Mouse (Mus musculus) lung, adult 2 months (tissue): ENCODE results near the gene Scaper. TPM values are rescaled to one million over a fixed set of nuclear protein-coding genes. Genes with fewer than 3 reads are reported as not detected.
A peak's percentile ranks its signal among the peaks of the same experiment; 100 is the strongest.

Experiments used
- DNase-seq: peaks from one replicate; pipeline ENCODE4 v3.0.0; 2022
- H3K4me1 ChIP-seq: fragments of 200-500 bp; 2 replicates; pipeline ENCODE4 v1.6.1; 2011; ENCODE audit warnings: low read length; ENCODE audit not compliant: control insufficient read depth, insufficient read depth
- H3K4me3 ChIP-seq: fragments of 200-500 bp; replicated peaks from 2 replicates; pipeline ENCODE3; 2011; ENCODE audit warnings: low read depth, mild to moderate bottlenecking, control low read depth, low read length; ENCODE audit errors: extremely low read depth
- CTCF ChIP-seq: fragments of 200-500 bp; IDR thresholded peaks from 2 replicates; pipeline ENCODE4 v1.5.1; 2011; ENCODE audit warnings: mild to moderate bottlenecking, low read length, control low read depth; ENCODE audit not compliant: insufficient read depth
- POLR2A ChIP-seq: fragments of 200-500 bp; IDR thresholded peaks from 2 replicates; pipeline ENCODE4 v1.6.1; 2011; ENCODE audit warnings: low read depth, mild to moderate bottlenecking, control low read depth, low read length, borderline replicate concordance; ENCODE audit errors: extremely low read depth
- WGBS: fragments of 180-500 bp; shearing (Covaris S2); methylation state at CpG from one replicate; pipeline ENCODE4 v1.1.7; 2018; 5-methylcytosine and 5-hydroxymethylcytosine counted together
- polyA plus RNA-seq: library from polyadenylated mRNA; depleted of rRNA; stranded (reverse); fragments of >200 nt; gene quantifications from 2 replicates; pipeline ENCODE4 v1.2.3, GENCODE M21; 2012

The Scaper gene
- polyA plus RNA-seq, 1 experiment, result 5.9 TPM

DNA sequence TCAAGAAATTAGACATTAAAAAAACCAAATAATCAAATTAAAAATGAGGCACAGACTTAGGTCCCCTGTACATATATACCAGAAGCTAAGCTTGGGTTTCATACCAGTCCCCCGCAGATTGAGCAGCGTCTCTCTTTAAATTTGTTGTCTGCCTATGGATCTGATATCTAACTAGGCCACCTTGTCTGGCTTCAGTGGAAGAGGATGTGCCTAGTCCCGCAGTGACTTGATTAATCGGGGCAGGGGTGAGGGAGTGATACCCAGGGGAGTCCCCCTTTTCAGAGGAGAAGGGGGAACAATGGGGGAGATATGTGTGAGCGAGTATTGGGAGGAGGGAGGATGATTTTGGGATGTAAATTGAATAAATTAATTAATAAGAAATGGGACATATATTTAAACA is 310.9 kb downstream of the Scaper start:
- H3K4me3 ChIP-seq, result no peak overlapping the region
- WGBS, result 85% methylated on average over 5 of the region's 5 CpGs
- no peak for TF ChIP-seq POLR2A
- no peak for TF ChIP-seq CTCF
- H3K4me1 ChIP-seq, result no peaks in the 10 kb centered on the region
- DNase-seq, result no peak

GRCm38 (mm10) chr9:55614711-55615110 is 323.2 kb downstream of the Scaper start:
- 70% methylated on average over 3 of the region's 3 CpGs for WGBS
- Histone ChIP-seq H3K4me3 (no peak overlapping the region), H3K4me1 (no peaks in the 10 kb centered on the region)
- no peak for DNase-seq
- no peak for TF ChIP-seq CTCF
- no peak for TF ChIP-seq POLR2A

- no peak for DNase-seq
- WGBS, result 22% methylated on average over 4 of the region's 4 CpGs
- Histone ChIP-seq H3K4me1 (no peaks in the 10 kb centered on the region), H3K4me3 (no peak overlapping the region)
- no peak for TF ChIP-seq POLR2A
- TF ChIP-seq CTCF, result no peak
Observed at GRCm38 (mm10) chr9:55609751-55610150, 328.2 kb downstream of the Scaper start.

- DNase-seq, result no peak
- TF ChIP-seq POLR2A (no peak), CTCF (no peak)
- Histone ChIP-seq H3K4me3 (no peak overlapping the region), H3K4me1 (no peaks in the 10 kb centered on the region)
- 42% methylated on average over 7 of the region's 7 CpGs for WGBS
Observed at GRCm38 (mm10) chr9:55608701-55609531, 329.0 kb downstream of the Scaper start.

GRCm38 (mm10) chr9:55598594-55598993 is 339.3 kb downstream of the Scaper start:
- H3K4me3 ChIP-seq, result no peak overlapping the region
- TF ChIP-seq CTCF (no peak), POLR2A (no peak)
- DNase-seq, result no peak
- H3K4me1 ChIP-seq, result no peaks in the 10 kb centered on the region

- TF ChIP-seq POLR2A (no peak), CTCF (no peak)
- no peak for DNase-seq
- H3K4me3 ChIP-seq, result no peak overlapping the region
- no peaks in the 10 kb centered on the region for H3K4me1 ChIP-seq
- WGBS, result 96% methylated on average over 6 of the region's 6 CpGs
Observed at GRCm38 (mm10) chr9:55586141-55586540, 351.8 kb downstream of the Scaper start.

DNA sequence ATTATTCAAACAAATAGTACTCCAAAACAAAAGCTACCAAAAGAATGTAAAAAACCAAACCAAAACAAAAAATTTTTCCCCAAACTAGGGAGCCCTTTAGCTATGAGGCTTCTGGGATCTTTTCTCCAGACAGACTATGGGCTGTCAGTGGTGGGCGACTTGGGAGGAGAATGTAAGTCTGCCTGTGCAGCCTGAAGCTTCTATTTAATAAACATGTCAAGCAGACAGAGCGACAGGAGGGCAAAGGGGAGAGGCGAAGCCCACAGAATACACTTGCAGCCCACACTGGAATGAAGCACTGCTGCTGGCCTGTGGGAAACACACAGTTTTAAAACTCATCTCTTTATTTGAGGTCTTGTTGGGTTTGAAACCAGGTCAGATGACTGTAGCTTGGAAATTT is 356.5 kb downstream of the Scaper start:
- 62% methylated on average over 3 of the region's 3 CpGs for WGBS
- no peak overlapping the region for H3K4me3 ChIP-seq
- no peaks in the 10 kb centered on the region for H3K4me1 ChIP-seq
- DNase-seq, result no peak
- TF ChIP-seq CTCF (no peak), POLR2A (no peak)

- TF ChIP-seq POLR2A (no peak), CTCF (no peak)
- 98% methylated on average over 1 of the region's 1 CpGs for WGBS
- Histone ChIP-seq H3K4me3 (no peak overlapping the region), H3K4me1 (no peaks in the 10 kb centered on the region)
- no peak for DNase-seq
Observed at GRCm38 (mm10) chr9:55576571-55576970, 361.3 kb downstream of the Scaper start.

DNA sequence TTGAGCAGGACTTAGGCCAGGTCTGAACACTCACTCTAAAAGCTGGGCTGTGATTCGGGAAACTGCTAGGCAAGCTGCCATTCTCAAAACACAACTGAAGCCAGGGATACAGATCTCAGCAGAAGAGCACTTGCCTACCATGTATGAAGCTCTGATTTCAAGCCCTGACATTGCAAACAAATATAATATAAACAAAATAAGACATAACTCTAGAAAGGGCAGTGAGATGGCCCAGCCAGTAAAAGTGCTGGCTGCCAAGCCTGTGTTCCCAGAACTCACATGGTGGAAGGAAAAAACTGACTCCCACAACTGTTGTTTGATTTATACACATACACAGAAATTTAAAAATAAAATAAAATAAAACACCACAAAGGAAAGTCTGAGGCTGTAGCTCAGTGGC is 366.8 kb downstream of the Scaper start:
- TF ChIP-seq CTCF (no peak), POLR2A (no peak)
- Histone ChIP-seq H3K4me3 (no peak overlapping the region), H3K4me1 (no peaks in the 10 kb centered on the region)
- WGBS, result 50% methylated on average over 1 of the region's 1 CpGs
- DNase-seq, result no peak

- TF ChIP-seq CTCF (no peak), POLR2A (no peak)
- WGBS, result 71% methylated on average over 5 of the region's 5 CpGs
- DNase-seq, result peak; percentile 10
Observed at GRCm38 (mm10) chr9:55568466-55569159, 369.3 kb downstream of the Scaper start.

More at GRCm38 (mm10) chr9:55568466-55569159, 369.3 kb downstream of the Scaper start:
- Histone ChIP-seq H3K4me3 (no peak overlapping the region), H3K4me1 (no peaks in the 10 kb centered on the region)
